Mouse (Mus musculus): Measurements from ENCODE around the gene Fbxo11. TPM values are rescaled to one million over a fixed set of nuclear protein-coding genes. Genes with fewer than 3 reads are reported as not detected.

Gene Fbxo11
- polyA plus RNA-seq, 1 experiment from 2014 or later = 18.0 TPM

GRCm38 (mm10) chr17:88095517-88096198 lies 30.6 kb upstream of the Fbxo11 start:
- H3K4me3 ChIP-seq = no peak overlapping the region
- DNase-seq (ENCODE audit: low spot score) = no peak
- no peaks in the 10 kb centered on the region for H3K9me3 ChIP-seq (replicated peaks)
- no peaks in the 10 kb centered on the region for H3K4me1 ChIP-seq
- no peak overlapping the region for H3K27ac ChIP-seq
- 87% methylated on average over 10 of the region's 10 CpGs for WGBS
- H3K27me3 ChIP-seq (ENCODE audit: low read depth, poor library complexity, severe bottlenecking) = no peaks in the 10 kb centered on the region
- no peaks in the 10 kb centered on the region for H3K36me3 ChIP-seq

GRCm38 (mm10) chr17:88094327-88094726 lies 29.2 kb upstream of the Fbxo11 start:
- H3K36me3 ChIP-seq = no peaks in the 10 kb centered on the region
- no peaks in the 10 kb centered on the region for H3K9me3 ChIP-seq (replicated peaks)
- no peak overlapping the region for H3K27ac ChIP-seq
- no peak for DNase-seq (ENCODE audit: low spot score)
- H3K4me1 ChIP-seq = peaks cover 3% of the 10 kb centered on the region; the same call in 1 of the 2 replicates
- no peaks in the 10 kb centered on the region for H3K27me3 ChIP-seq (ENCODE audit: low read depth, poor library complexity, severe bottlenecking)
- 89% methylated on average over 12 of the region's 12 CpGs for WGBS
- no peak overlapping the region for H3K4me3 ChIP-seq

- no peak for DNase-seq (ENCODE audit: low spot score)
- H3K4me1 ChIP-seq = peaks cover 3% of the 10 kb centered on the region; the same call in 1 of the 2 replicates
- H3K27ac ChIP-seq = no peak overlapping the region
- H3K27me3 ChIP-seq (ENCODE audit: low read depth, poor library complexity, severe bottlenecking) = no peaks in the 10 kb centered on the region
- H3K9me3 ChIP-seq (replicated peaks) = no peaks in the 10 kb centered on the region
- 90% methylated on average over 10 of the region's 10 CpGs for WGBS
- H3K4me3 ChIP-seq = no peak overlapping the region
- no peaks in the 10 kb centered on the region for H3K36me3 ChIP-seq
Measured at GRCm38 (mm10) chr17:88093798-88094197, 28.7 kb upstream of the Fbxo11 start.

GRCm38 (mm10) chr17:88085976-88086375 lies 20.9 kb upstream of the Fbxo11 start:
- WGBS = 89% methylated on average over 11 of the region's 11 CpGs
- Histone ChIP-seq H3K27ac (no peak overlapping the region), H3K36me3 (no peaks in the 10 kb centered on the region), H3K4me3 (no peak overlapping the region), H3K9me3 (replicated peaks) (no peaks in the 10 kb centered on the region), H3K4me1 (peaks cover 3% of the 10 kb centered on the region; the same call in 1 of the 2 replicates), H3K27me3 (ENCODE audit: low read depth, poor library complexity, severe bottlenecking) (no peaks in the 10 kb centered on the region)
- no peak for DNase-seq (ENCODE audit: low spot score)

GRCm38 (mm10) chr17:88081446-88081845 lies 16.4 kb upstream of the Fbxo11 start:
- no peaks in the 10 kb centered on the region for H3K9me3 ChIP-seq (replicated peaks)
- no peaks in the 10 kb centered on the region for H3K36me3 ChIP-seq
- 97% methylated on average over 6 of the region's 6 CpGs for WGBS
- no peak overlapping the region for H3K4me3 ChIP-seq
- no peaks in the 10 kb centered on the region for H3K4me1 ChIP-seq
- H3K27me3 ChIP-seq (ENCODE audit: low read depth, poor library complexity, severe bottlenecking) = no peaks in the 10 kb centered on the region
- no peak overlapping the region for H3K27ac ChIP-seq
- DNase-seq (ENCODE audit: low spot score) = no peak

- no peak overlapping the region for H3K27ac ChIP-seq
- no peaks in the 10 kb centered on the region for H3K9me3 ChIP-seq (replicated peaks)
- H3K27me3 ChIP-seq (ENCODE audit: low read depth, poor library complexity, severe bottlenecking) = no peaks in the 10 kb centered on the region
- H3K36me3 ChIP-seq = no peaks in the 10 kb centered on the region
- H3K4me1 ChIP-seq = no peaks in the 10 kb centered on the region
- no peak overlapping the region for H3K4me3 ChIP-seq
- DNase-seq (ENCODE audit: low spot score) = no peak
- 90% methylated on average over 8 of the region's 8 CpGs for whole genome bisulfite sequencing
Measured at GRCm38 (mm10) chr17:88079771-88080170, 14.7 kb upstream of the Fbxo11 start.

GRCm38 (mm10) chr17:88072047-88072446 lies 7.0 kb upstream of the Fbxo11 start:
- Histone ChIP-seq H3K9me3 (replicated peaks) (no peaks in the 10 kb centered on the region), H3K4me3 (no peak overlapping the region), H3K36me3 (no peaks in the 10 kb centered on the region), H3K27me3 (ENCODE audit: low read depth, poor library complexity, severe bottlenecking) (no peaks in the 10 kb centered on the region), H3K27ac (no peak overlapping the region), H3K4me1 (no peaks in the 10 kb centered on the region)
- WGBS = 91% methylated on average over 7 of the region's 7 CpGs
- DNase-seq (ENCODE audit: low spot score) = no peak

GRCm38 (mm10) chr17:88068024-88068719 lies 3.1 kb upstream of the Fbxo11 start:
- Histone ChIP-seq H3K4me1 (peaks cover 6% of the 10 kb centered on the region), H3K9me3 (replicated peaks) (no peaks in the 10 kb centered on the region), H3K4me3 (no peak overlapping the region), H3K36me3 (no peaks in the 10 kb centered on the region), H3K27ac (no peak overlapping the region), H3K27me3 (ENCODE audit: low read depth, poor library complexity, severe bottlenecking) (no peaks in the 10 kb centered on the region)
- 94% methylated on average over 7 of the region's 7 CpGs for WGBS
- DNase-seq (ENCODE audit: low spot score) = no peak

GRCm38 (mm10) chr17:88067202-88067901 lies 2.3 kb upstream of the Fbxo11 start:
- WGBS = 86% methylated on average over 4 of the region's 4 CpGs
- Histone ChIP-seq H3K27ac (no peak overlapping the region), H3K9me3 (replicated peaks) (no peaks in the 10 kb centered on the region), H3K27me3 (ENCODE audit: low read depth, poor library complexity, severe bottlenecking) (no peaks in the 10 kb centered on the region), H3K36me3 (no peaks in the 10 kb centered on the region), H3K4me1 (peaks cover 11% of the 10 kb centered on the region), H3K4me3 (peak overlapping the region; percentile 99)
- no peak for DNase-seq (ENCODE audit: low spot score)

- peak overlapping the region; percentile 99 for H3K4me3 ChIP-seq
- H3K27me3 ChIP-seq (ENCODE audit: low read depth, poor library complexity, severe bottlenecking) = no peaks in the 10 kb centered on the region
- peaks cover 11% of the 10 kb centered on the region for H3K4me1 ChIP-seq
- no peaks in the 10 kb centered on the region for H3K9me3 ChIP-seq (replicated peaks)
- WGBS = 16% methylated on average over 9 of the region's 9 CpGs
- peak overlapping the region; percentile 100 for H3K27ac ChIP-seq
- no peaks in the 10 kb centered on the region for H3K36me3 ChIP-seq
- DNase-seq (ENCODE audit: low spot score) = no peak
Measured at GRCm38 (mm10) chr17:88066799-88067198, 1.7 kb upstream of the Fbxo11 start.

- H3K4me3 ChIP-seq = peak overlapping the region; percentile 99
- H3K27me3 ChIP-seq (ENCODE audit: low read depth, poor library complexity, severe bottlenecking) = no peaks in the 10 kb centered on the region
- WGBS = under 1% methylated on average over 43 of the region's 57 CpGs
- H3K9me3 ChIP-seq (replicated peaks) = no peaks in the 10 kb centered on the region
- no peaks in the 10 kb centered on the region for H3K36me3 ChIP-seq
- H3K27ac ChIP-seq = peak overlapping the region; percentile 100
- H3K4me1 ChIP-seq = peaks cover 11% of the 10 kb centered on the region
- peak; percentile 95 for DNase-seq (ENCODE audit: low spot score)
Measured at GRCm38 (mm10) chr17:88065801-88066646, 933 bp upstream of the Fbxo11 start.

- H3K4me3 ChIP-seq = peak overlapping the region; percentile 99
- peaks cover 11% of the 10 kb centered on the region for H3K4me1 ChIP-seq
- H3K36me3 ChIP-seq = 0 out of 2 replicates have a peak, but pooled peaks cover 6% of the 10 kb centered on the region
- under 1% methylated on average over 61 of the region's 67 CpGs for WGBS
- no peaks in the 10 kb centered on the region for H3K27me3 ChIP-seq (ENCODE audit: low read depth, poor library complexity, severe bottlenecking)
- peak; percentile 73 for DNase-seq (ENCODE audit: low spot score)
- H3K9me3 ChIP-seq (replicated peaks) = no peaks in the 10 kb centered on the region
- H3K27ac ChIP-seq = peak overlapping the region; percentile 100
Measured at GRCm38 (mm10) chr17:88064347-88065030, 602 bp downstream of the Fbxo11 start.

All from limb, embryonic 10.5 days (tissue).